Mouse (Mus musculus) brain, embryonic 14.5 days (tissue): ENCODE measurements at regions not wholly inside any gene's neighbourhood (a gene's known extent, or its start where the extent isn't known, plus 50 kb on each side); places are given as distances from the start of the nearest gene placed in this dataset.

ENCODE experiments used
- CTCF ChIP-seq: fragments of 200-500 bp; IDR thresholded peaks from 2 replicates; pipeline ENCODE4 v1.5.1; 2012; ENCODE audit warnings: inconsistent platforms, mild to moderate bottlenecking, moderate library complexity, borderline replicate concordance; ENCODE audit not compliant: insufficient read depth, insufficient read length; ENCODE audit errors: extremely low read depth
- POLR2A ChIP-seq: fragments of 200-500 bp; IDR thresholded peaks from 2 replicates; pipeline ENCODE4 v1.6.1; 2012; ENCODE audit warnings: mild to moderate bottlenecking, inconsistent platforms, borderline replicate concordance; ENCODE audit not compliant: poor library complexity, insufficient read depth, insufficient read length, severe bottlenecking; ENCODE audit errors: extremely low read depth

GRCm38 (mm10) chr4:142467920-142468319 lies 228.7 kb upstream of the Kazn start:
- TF ChIP-seq CTCF (no peak), POLR2A (no peak)
